Comparison of ENCODE assay signal across 28 mouse cellular contexts in the genomic region with DNA sequence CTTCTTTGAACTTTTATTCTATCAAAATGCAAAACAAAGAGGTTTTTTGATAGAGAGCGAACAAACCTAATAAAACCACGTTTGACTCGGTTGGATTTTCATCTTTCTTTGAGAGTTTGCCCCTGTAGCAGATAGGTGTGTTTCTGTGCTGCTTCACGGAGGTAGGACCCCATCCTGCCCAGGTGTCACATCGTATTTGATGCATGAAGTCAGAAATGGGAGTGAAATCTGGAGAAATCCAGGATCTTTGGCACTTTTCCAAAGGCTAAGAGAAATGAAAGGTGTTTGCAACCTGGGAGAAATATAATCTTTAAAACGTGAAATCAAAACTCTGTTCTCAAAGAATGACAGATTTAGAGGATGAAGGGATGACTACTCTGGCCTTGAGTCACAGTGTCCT. TPM values are rescaled to one million over a fixed set of nuclear protein-coding genes. Genes with fewer than 3 reads are reported as not detected.
"Had no signal": no experiment of that assay in that cellular context is flagged by ENCODE, and none has a peak within 500 bp of the region (broad histone marks: within the 10 kb centered on the region; RNA-seq: fewer than 3 reads in every experiment).

No protein-coding gene starts in this region.

- H3K36me3 ChIP-seq: embryonic facial prominence, embryonic 10.5 days; embryonic facial prominence, embryonic 12.5 days; embryonic facial prominence, embryonic 13.5 days; embryonic facial prominence, embryonic 15.5 days; forebrain, embryonic 10.5 days; forebrain, embryonic 12.5 days; forebrain, embryonic 15.5 days had no signal

- H3K9ac ChIP-seq: embryonic facial prominence, embryonic 12.5 days; embryonic facial prominence, embryonic 13.5 days; embryonic facial prominence, embryonic 15.5 days; forebrain, embryonic 12.5 days; forebrain, embryonic 13.5 days; forebrain, embryonic 15.5 days; forebrain, postnatal 0 days had no signal

- H3K4me2 ChIP-seq: embryonic facial prominence, embryonic 12.5 days; embryonic facial prominence, embryonic 13.5 days; embryonic facial prominence, embryonic 15.5 days; forebrain, embryonic 12.5 days; forebrain, embryonic 13.5 days; forebrain, embryonic 15.5 days had no signal

- DNase-seq: cerebellum, adult 2 months; cerebellum, adult 8-10 months; cerebellum, adult 9-11 months; cerebellum, postnatal 25 days; cerebellum, postnatal 36 days; embryo, embryonic 11 days; forebrain, postnatal 0 days; gastrocnemius, adult 2 months; gastrocnemius, postnatal 10 days; gastrocnemius, postnatal 14 days; gastrocnemius, postnatal 25 days; gastrocnemius, postnatal 36 days; heart, adult 11 months; heart, adult 18-20 months; heart, adult 2 months had no signal

- ATAC-seq: forebrain, embryonic 13.5 days; forebrain, embryonic 14.5 days; forebrain, embryonic 15.5 days; forebrain, embryonic 16.5 days; forebrain, postnatal 0 days had no signal

- H3K9me3 ChIP-seq: embryonic facial prominence, embryonic 10.5 days; embryonic facial prominence, embryonic 12.5 days; embryonic facial prominence, embryonic 13.5 days; embryonic facial prominence, embryonic 15.5 days; forebrain, embryonic 10.5 days; forebrain, embryonic 12.5 days; forebrain, embryonic 13.5 days; forebrain, embryonic 15.5 days had no signal

- H3K4me3 ChIP-seq: embryonic facial prominence, embryonic 10.5 days; embryonic facial prominence, embryonic 12.5 days; embryonic facial prominence, embryonic 13.5 days; embryonic facial prominence, embryonic 15.5 days; erythroblast, embryonic 14.5 days; forebrain, embryonic 10.5 days; forebrain, embryonic 12.5 days; forebrain, embryonic 13.5 days; forebrain, embryonic 15.5 days; gastrocnemius, adult 2 months; heart, adult 2 months had no signal

- H3K27me3 ChIP-seq: embryonic facial prominence, embryonic 12.5 days; embryonic facial prominence, embryonic 13.5 days; embryonic facial prominence, embryonic 15.5 days; forebrain, embryonic 12.5 days; forebrain, embryonic 13.5 days; forebrain, embryonic 15.5 days had no signal

- H3K4me1 ChIP-seq: embryonic facial prominence, embryonic 10.5 days; embryonic facial prominence, embryonic 12.5 days; embryonic facial prominence, embryonic 13.5 days; embryonic facial prominence, embryonic 15.5 days; forebrain, embryonic 10.5 days; forebrain, embryonic 12.5 days; forebrain, embryonic 13.5 days; forebrain, embryonic 15.5 days had no signal

- H3K27ac ChIP-seq: embryonic facial prominence, embryonic 10.5 days; embryonic facial prominence, embryonic 12.5 days; embryonic facial prominence, embryonic 13.5 days; embryonic facial prominence, embryonic 15.5 days; forebrain, embryonic 10.5 days; forebrain, embryonic 12.5 days; forebrain, embryonic 13.5 days; forebrain, embryonic 15.5 days; gastrocnemius, adult 2 months; heart, adult 2 months had no signal

RNA-seq across cellular contexts. Expression of gene Fgf5, which starts 15.5 kb away (rescaled TPM):
- total RNA-seq: common myeloid progenitor, adult 5-6 weeks; granulocyte monocyte progenitor cell, adult 5-6 weeks; heart, adult 2 months had no signal
- polyA plus RNA-seq: erythroblast, embryonic 14.5 days; forebrain, embryonic 10.5 days; heart, adult 2 months had no signal
